Mouse (Mus musculus) CH12.LX (cell line): Measurements from ENCODE around the gene Fcgr2b. TPM values are rescaled to one million over a fixed set of nuclear protein-coding genes. Genes with fewer than 3 reads are reported as not detected.
A peak's percentile ranks its signal among the peaks of the same experiment; 100 is the strongest.

ENCODE experiments used
- DNase-seq: peaks from one replicate; pipeline ENCODE4 v3.0.0-alpha.2; 2013; ENCODE audit errors: extremely low read depth
- H3K27ac ChIP-seq: 2 replicates; pipeline ENCODE4 v1.5.1; 2012; ENCODE audit warnings: low read depth, mild to moderate bottlenecking, control low read depth, moderate library complexity; ENCODE audit not compliant: insufficient read depth
- H3K27me3 ChIP-seq: replicated peaks from 2 replicates; pipeline ENCODE3; 2012; ENCODE audit warnings: inconsistent platforms
- H3K36me3 ChIP-seq, 2 experiments: replicated peaks in 1 of 2; 2 replicates each; pipeline versions ENCODE3 to v1.6.1; 2012; ENCODE audit warnings: inconsistent platforms in 1 of 2, low read length in 1 of 2, mild to moderate bottlenecking in 1 of 2, mixed read lengths in 1 of 2, moderate library complexity in 1 of 2; ENCODE audit not compliant: control insufficient read depth in 1 of 2, insufficient read depth in 1 of 2
- H3K4me1 ChIP-seq, 2 experiments: 2 replicates each; pipeline ENCODE4 v1.6.1; 2012; ENCODE audit warnings: inconsistent platforms in 1 of 2, moderate library complexity in 1 of 2; ENCODE audit not compliant: insufficient read depth in 2 of 2, control insufficient read depth in 1 of 2
- H3K4me2 ChIP-seq: 2 replicates; pipeline ENCODE4 v1.6.1; 2012; ENCODE audit warnings: low read depth, mild to moderate bottlenecking, control low read depth; ENCODE audit not compliant: poor library complexity, insufficient read depth, severe bottlenecking
- H3K4me3 ChIP-seq, 3 experiments: fragments of 150-350 bp in 1 of 3; sonication (generic) in 1 of 3; replicated peaks in 1 of 3; 2 replicates each; pipeline versions ENCODE3 to v1.5.1; 2011 to 2012; ENCODE audit warnings: low read depth in 2 of 3, low read length in 2 of 3, mild to moderate bottlenecking in 2 of 3, moderate library complexity in 2 of 3, control low read depth in 1 of 3, improper control_type of control experiment in 1 of 3, inconsistent platforms in 1 of 3, mixed read lengths in 1 of 3; ENCODE audit not compliant: poor library complexity in 1 of 3
- H3K79me2 ChIP-seq: replicated peaks from 2 replicates; pipeline ENCODE4 v1.6.1; 2012; ENCODE audit warnings: mild to moderate bottlenecking, moderate library complexity; ENCODE audit not compliant: control insufficient read depth, poor library complexity, insufficient read depth, severe bottlenecking; ENCODE audit errors: extremely low read depth
- H3K9ac ChIP-seq: 2 replicates; pipeline ENCODE4 v1.6.1; 2012; ENCODE audit warnings: low read depth, mild to moderate bottlenecking, control low read depth, moderate library complexity; ENCODE audit not compliant: insufficient read depth
- H3K9me3 ChIP-seq: replicated peaks from 2 replicates; pipeline ENCODE3; 2012; ENCODE audit warnings: low read length, inconsistent platforms, mixed read lengths
- BHLHE40 ChIP-seq: IDR thresholded peaks from 2 replicates; pipeline ENCODE4 v1.6.1; 2011; ENCODE audit warnings: mild to moderate bottlenecking, low read depth, low read length, improper control_type of control experiment
- CHD1 ChIP-seq: IDR thresholded peaks from 2 replicates; pipeline ENCODE4 v1.6.1; 2012; ENCODE audit warnings: low read depth, low read length, improper control_type of control experiment, inconsistent platforms
- CHD2 ChIP-seq: IDR thresholded peaks from 2 replicates; pipeline ENCODE4 v1.6.1; 2011; ENCODE audit warnings: low read length, improper control_type of control experiment
- CTCF ChIP-seq, 2 experiments: IDR thresholded peaks in 1 of 2; conservative IDR thresholded peaks in 1 of 2; 2 replicates each; pipeline ENCODE4 v1.5.1; 2011 to 2012; ENCODE audit warnings: low read depth in 2 of 2, low read length in 2 of 2, improper control_type of control experiment in 1 of 2, inconsistent platforms in 1 of 2, mild to moderate bottlenecking in 1 of 2, moderate library complexity in 1 of 2
- ETS1 ChIP-seq: conservative IDR thresholded peaks from 2 replicates; pipeline ENCODE4 v1.6.1; 2012; ENCODE audit warnings: low read depth, mild to moderate bottlenecking, inconsistent platforms, low read length, improper control_type of control experiment, moderate library complexity
- GABPA ChIP-seq: IDR thresholded peaks from 2 replicates; pipeline ENCODE4 v1.6.1; 2012; ENCODE audit warnings: low read depth, low read length, improper control_type of control experiment, inconsistent platforms; ENCODE audit not compliant: insufficient replicate concordance
- HCFC1 ChIP-seq: IDR thresholded peaks from 2 replicates; pipeline ENCODE4 v1.6.1; 2012; ENCODE audit warnings: low read depth, mild to moderate bottlenecking, inconsistent platforms, low read length, improper control_type of control experiment
- JUND ChIP-seq: conservative IDR thresholded peaks from 2 replicates; pipeline ENCODE4 v1.6.1; 2011; ENCODE audit warnings: low read depth, low read length, improper control_type of control experiment
- KAT2A ChIP-seq: IDR thresholded peaks from 2 replicates; pipeline ENCODE4 v1.6.1; 2012; ENCODE audit warnings: low read length, improper control_type of control experiment, inconsistent platforms; ENCODE audit not compliant: insufficient replicate concordance
- MAFK ChIP-seq: IDR thresholded peaks from 2 replicates; pipeline ENCODE4 v1.6.1; 2011; ENCODE audit warnings: low read length, improper control_type of control experiment; ENCODE audit not compliant: insufficient replicate concordance
- MYC ChIP-seq: IDR thresholded peaks from 2 replicates; pipeline ENCODE4 v1.6.1; 2011; ENCODE audit warnings: low read depth, mild to moderate bottlenecking, improper control_type of control experiment, low read length
- PAX5 ChIP-seq: IDR thresholded peaks from 2 replicates; pipeline ENCODE4 v1.6.1; 2012; ENCODE audit warnings: low read length, inconsistent platforms, mixed read lengths
- POLR2AphosphoS2 ChIP-seq: IDR thresholded peaks from 2 replicates; pipeline ENCODE4 v1.6.1; 2011; ENCODE audit warnings: low read depth, low read length, improper control_type of control experiment
- TBP ChIP-seq: conservative IDR thresholded peaks from 2 replicates; pipeline ENCODE4 v1.6.1; 2011; ENCODE audit warnings: low read depth, low read length, improper control_type of control experiment
- TCF12 ChIP-seq: IDR thresholded peaks from 2 replicates; pipeline ENCODE4 v1.6.1; 2014; ENCODE audit warnings: low read depth, mild to moderate bottlenecking, inconsistent platforms, low read length, improper control_type of control experiment
- USF1 ChIP-seq: IDR thresholded peaks from 2 replicates; pipeline ENCODE4 v1.6.1; 2014; ENCODE audit warnings: low read depth, mild to moderate bottlenecking, inconsistent platforms, low read length, improper control_type of control experiment
- USF2 ChIP-seq: conservative IDR thresholded peaks from 2 replicates; pipeline ENCODE4 v1.6.1; 2011; ENCODE audit warnings: low read depth, low read length, improper control_type of control experiment
- ZKSCAN1 ChIP-seq: IDR thresholded peaks from 2 replicates; pipeline ENCODE4 v1.6.1; 2012; ENCODE audit warnings: low read depth, inconsistent platforms, low read length, improper control_type of control experiment, borderline replicate concordance
- ZNF384 ChIP-seq: IDR thresholded peaks from 2 replicates; pipeline ENCODE4 v1.6.1; 2012; ENCODE audit warnings: low read depth, low read length, improper control_type of control experiment, inconsistent platforms
- dilution Hi-C: fragments of 300-500 bp; cut with MboI; formaldehyde crosslinking; loops from 2 replicates; pipeline ENCODE4 v1.14.3; 2020; ENCODE audit warnings: low sequenced_read_pairs; ENCODE audit not compliant: extremely low pct_unique_long_range_greater_than_20kb, extremely low pct_ligation_motif_present
- in situ Hi-C: fragments of 300-500 bp; cut with MboI; formaldehyde crosslinking; loops from 3 replicates; pipeline ENCODE4 v1.14.3; 2019; ENCODE audit warnings: low sequenced_read_pairs, low pct_ligation_motif_present, low pct_unique_long_range_greater_than_20kb, mixed read lengths
- polyA plus RNA-seq: library from polyadenylated mRNA; unstranded; fragments of >175 nt; gene quantifications from 2 replicates; pipeline ENCODE4 v1.2.1, GENCODE M21; 2012; ENCODE audit warnings: low read depth; ENCODE audit not compliant: insufficient read length
- total RNA-seq, 2 experiments: library from RNA; depleted of rRNA; stranded (reverse); fragments of 300-350 nt in 1 of 2; fragments of >200 nt in 1 of 2; gene quantifications; 2 replicates each; pipeline ENCODE4 v1.2.3; 2012 to 2014

Gene Fcgr2b
- total and polyA plus RNA-seq, 3 experiments, result 20.2 to 44.3 (median 29.5) TPM

GRCm38 (mm10) chr1:170974171-170974570, 2.2 kb downstream of the Fcgr2b start:
- peak overlapping the region; percentile 6 to 37 (median 32) for H3K4me3 ChIP-seq

GRCm38 (mm10) chr1:170972936-170973335, 3.4 kb downstream of the Fcgr2b start:
- H3K4me3 ChIP-seq, result peak overlapping the region in 1 of 3 experiments; percentile 4
- TF ChIP-seq CTCF (conservative IDR thresholded peaks at IDR 0.05 in 1 of 2, IDR thresholded peaks at IDR 0.05 in 1 of 2; ENCODE audit: low read depth in 2 of 2, low read length in 2 of 2) (no peak), MYC (0 out of 2 replicates have a peak, but pooled peaks have one; percentile 19), MAFK (peak; percentile 53; the same call in 1 of the 2 replicates), ZKSCAN1 (no peak), CHD2 (no peak)
- H3K36me3 ChIP-seq, result peaks cover 6 to 30% of the 10 kb centered on the region in 2 experiments
- peak overlapping the region; percentile 68 for H3K4me2 ChIP-seq
- dilution Hi-C loops, result no loop called here
- H3K4me1 ChIP-seq, result peaks cover 12 to 51% of the 10 kb centered on the region in 2 experiments
- DNase-seq, result no peak
- no peaks in the 10 kb centered on the region; the same call in 1 of the 2 replicates for H3K79me2 ChIP-seq
- no peak overlapping the region for H3K9ac ChIP-seq
- in situ Hi-C loops, result no loop called here
- H3K9me3 ChIP-seq, result peaks cover 7% of the 10 kb centered on the region
- H3K27me3 ChIP-seq, result no peaks in the 10 kb centered on the region
- 0 out of 2 replicates have a peak overlapping the region, but pooled peaks have one; percentile 38 for H3K27ac ChIP-seq

More at GRCm38 (mm10) chr1:170974171-170974570, 2.2 kb downstream of the Fcgr2b start:
- 0 out of 2 replicates have a peak overlapping the region, but pooled peaks have one; percentile 20 for H3K9ac ChIP-seq
- no peak for DNase-seq
- peaks cover 17 to 58% of the 10 kb centered on the region in 2 experiments for H3K4me1 ChIP-seq
- peak overlapping the region; percentile 67 for H3K4me2 ChIP-seq
- H3K27ac ChIP-seq, result no peak overlapping the region
- TF ChIP-seq PAX5, result no peak
- TF ChIP-seq USF1, result no peak
- no peak for TF ChIP-seq HCFC1
- TF ChIP-seq KAT2A, result no peak
- TF ChIP-seq POLR2AphosphoS2, result no peak
- no peak for TF ChIP-seq CTCF (conservative IDR thresholded peaks at IDR 0.05 in 1 of 2, IDR thresholded peaks at IDR 0.05 in 1 of 2; ENCODE audit: low read depth in 2 of 2, low read length in 2 of 2)
- TF ChIP-seq BHLHE40, result no peak
- TF ChIP-seq ETS1, result no peak
- no peak for TF ChIP-seq TCF12
- TF ChIP-seq ZNF384, result no peak
- TF ChIP-seq JUND, result no peak
- no peak for TF ChIP-seq USF2
- no peak for TF ChIP-seq CHD1
- no peak for TF ChIP-seq GABPA
- no peak for TF ChIP-seq TBP
- no peaks in the 10 kb centered on the region; the same call in 1 of the 2 replicates for H3K79me2 ChIP-seq
- dilution Hi-C loops (no loop called here), in situ Hi-C loops (no loop called here)
- H3K9me3 ChIP-seq, result peaks cover under 1% of the 10 kb centered on the region
- no peaks in the 10 kb centered on the region for H3K27me3 ChIP-seq
- peaks cover 0 to 19% of the 10 kb centered on the region in 2 experiments for H3K36me3 ChIP-seq
